Mouse (Mus musculus) MEL (cell line): ENCODE results near the gene Hoxd10. TPM values are rescaled to one million over a fixed set of nuclear protein-coding genes. Genes with fewer than 3 reads are reported as not detected.

Experiments used
- DNase-seq: peaks from one replicate; pipeline ENCODE4 v3.0.0; 2011; ENCODE audit warnings: low read depth, low spot score
- H3K27ac ChIP-seq: 2 replicates; pipeline ENCODE4 v1.5.1; 2012; ENCODE audit warnings: low read depth, mild to moderate bottlenecking, control low read depth, low read length, moderate library complexity; ENCODE audit not compliant: control insufficient read depth
- H3K27me3 ChIP-seq, 2 experiments: fragments of 150-350 bp in 1 of 2; sonication (generic) in 1 of 2; 2 replicates each; pipeline ENCODE4 v1.6.1; 2012; ENCODE audit warnings: low read length in 2 of 2, mild to moderate bottlenecking in 2 of 2, improper control_type of control experiment in 1 of 2, moderate library complexity in 1 of 2; ENCODE audit not compliant: insufficient read depth in 2 of 2, control insufficient read depth in 1 of 2
- H3K36me3 ChIP-seq, 2 experiments: 2 replicates each; pipeline ENCODE4 v1.6.1; 2012 to 2014; ENCODE audit warnings: low read length in 2 of 2, improper control_type of control experiment in 1 of 2, inconsistent platforms in 1 of 2, mild to moderate bottlenecking in 1 of 2; ENCODE audit not compliant: insufficient read depth in 2 of 2, control insufficient read depth in 1 of 2
- H3K4me1 ChIP-seq, 2 experiments: fragments of 150-350 bp in 1 of 2; sonication (generic) in 1 of 2; 2 replicates each; pipeline ENCODE4 v1.6.1; 2012; ENCODE audit warnings: low read length in 2 of 2, improper control_type of control experiment in 1 of 2, mild to moderate bottlenecking in 1 of 2; ENCODE audit not compliant: insufficient read depth in 2 of 2, control insufficient read depth in 1 of 2
- H3K4me3 ChIP-seq, 2 experiments: fragments of 150-350 bp in 1 of 2; sonication (generic) in 1 of 2; 2 replicates each; pipeline ENCODE4 v1.5.1; 2012; ENCODE audit warnings: low read depth in 2 of 2, low read length in 2 of 2, mild to moderate bottlenecking in 2 of 2, moderate library complexity in 2 of 2, control low read depth in 1 of 2, improper control_type of control experiment in 1 of 2; ENCODE audit not compliant: control insufficient read depth in 1 of 2, insufficient read depth in 1 of 2
- H3K79me2 ChIP-seq: 2 replicates; pipeline ENCODE4 v1.6.1; 2012; ENCODE audit warnings: mild to moderate bottlenecking, low read length, moderate library complexity; ENCODE audit not compliant: control insufficient read depth, poor library complexity, insufficient read depth
- H3K9ac ChIP-seq: 2 replicates; pipeline ENCODE4 v1.6.1; 2012; ENCODE audit warnings: low read depth, mild to moderate bottlenecking, control low read depth, low read length, moderate library complexity; ENCODE audit not compliant: control insufficient read depth, poor library complexity, severe bottlenecking
- H3K9me3 ChIP-seq: fragments of 150-350 bp; sonication (generic); replicated peaks from 2 replicates; pipeline ENCODE4 v1.6.1; 2012; ENCODE audit warnings: mild to moderate bottlenecking, low read length, improper control_type of control experiment, moderate library complexity; ENCODE audit not compliant: insufficient read depth
- BHLHE40 ChIP-seq: IDR thresholded peaks from 2 replicates; pipeline ENCODE4 v1.6.1; 2012; ENCODE audit warnings: low read depth, mild to moderate bottlenecking, inconsistent platforms, low read length, improper control_type of control experiment, borderline replicate concordance
- CHD2 ChIP-seq: IDR thresholded peaks from 2 replicates; pipeline ENCODE4 v1.6.1; 2011; ENCODE audit warnings: low read length, improper control_type of control experiment
- CTCF ChIP-seq, 3 experiments: IDR thresholded peaks in 2 of 3; conservative IDR thresholded peaks in 1 of 3; 2 replicates each; pipeline ENCODE4 v1.5.1; 2011 to 2012; ENCODE audit warnings: low read length in 3 of 3, low read depth in 2 of 3, mild to moderate bottlenecking in 2 of 3, improper control_type of control experiment in 1 of 3, inconsistent platforms in 1 of 3, mixed read lengths in 1 of 3, moderate library complexity in 1 of 3; ENCODE audit not compliant: control insufficient read depth in 1 of 3, insufficient read depth in 1 of 3, poor library complexity in 1 of 3, severe bottlenecking in 1 of 3
- ELF1 ChIP-seq: IDR thresholded peaks from 2 replicates; pipeline ENCODE4 v1.6.1; 2014; ENCODE audit warnings: low read depth, mild to moderate bottlenecking, inconsistent platforms, low read length, improper control_type of control experiment, moderate library complexity
- EP300 ChIP-seq, 2 experiments: IDR thresholded peaks; 2 replicates each; pipeline ENCODE4 v1.6.1; 2011; ENCODE audit warnings: improper control_type of control experiment in 2 of 2, low read length in 2 of 2, low read depth in 1 of 2, mild to moderate bottlenecking in 1 of 2
- GATA1 ChIP-seq: IDR thresholded peaks from 2 replicates; pipeline ENCODE4 v1.6.1; 2011; ENCODE audit warnings: low read depth, low read length, improper control_type of control experiment
- HCFC1 ChIP-seq: IDR thresholded peaks from 2 replicates; pipeline ENCODE4 v1.6.1; 2012; ENCODE audit warnings: low read depth, mild to moderate bottlenecking, inconsistent platforms, low read length, improper control_type of control experiment, moderate library complexity
- KAT2A ChIP-seq: conservative IDR thresholded peaks from 2 replicates; pipeline ENCODE4 v1.6.1; 2012; ENCODE audit warnings: low read depth, low read length, improper control_type of control experiment, inconsistent platforms
- MAX ChIP-seq: IDR thresholded peaks from 2 replicates; pipeline ENCODE4 v1.6.1; 2011; ENCODE audit warnings: low read length, improper control_type of control experiment
- MAZ ChIP-seq: IDR thresholded peaks from 2 replicates; pipeline ENCODE4 v1.6.1; 2012; ENCODE audit warnings: low read depth, mild to moderate bottlenecking, inconsistent platforms, low read length, improper control_type of control experiment
- MEF2A ChIP-seq: IDR thresholded peaks from 2 replicates; pipeline ENCODE4 v1.6.1; 2014; ENCODE audit warnings: low read depth, mild to moderate bottlenecking, inconsistent platforms, low read length, improper control_type of control experiment; ENCODE audit not compliant: poor library complexity, insufficient replicate concordance, severe bottlenecking; ENCODE audit errors: extremely low read depth
- POLR2AphosphoS2 ChIP-seq: IDR thresholded peaks from 2 replicates; pipeline ENCODE4 v1.6.1; 2011; ENCODE audit warnings: low read length, improper control_type of control experiment
- SIN3A ChIP-seq: IDR thresholded peaks from 2 replicates; pipeline ENCODE4 v1.6.1; 2012; ENCODE audit warnings: low read length, improper control_type of control experiment, inconsistent platforms
- TBP ChIP-seq: IDR thresholded peaks from 2 replicates; pipeline ENCODE4 v1.8.0; 2011; ENCODE audit warnings: low read depth, low read length, improper control_type of control experiment
- TCF12 ChIP-seq: IDR thresholded peaks from 2 replicates; pipeline ENCODE4 v1.6.1; 2014; ENCODE audit warnings: low read depth, mild to moderate bottlenecking, inconsistent platforms, low read length, improper control_type of control experiment, moderate library complexity
- USF1 ChIP-seq: IDR thresholded peaks from 2 replicates; pipeline ENCODE4 v1.6.1; 2014; ENCODE audit warnings: low read depth, mild to moderate bottlenecking, inconsistent platforms, low read length, improper control_type of control experiment, moderate library complexity
- USF2 ChIP-seq, 2 experiments: IDR thresholded peaks; 2 replicates each; pipeline ENCODE4 v1.6.1; 2011 to 2012; ENCODE audit warnings: improper control_type of control experiment in 2 of 2, low read length in 2 of 2, borderline replicate concordance in 1 of 2, inconsistent platforms in 1 of 2, low read depth in 1 of 2, mild to moderate bottlenecking in 1 of 2; ENCODE audit not compliant: insufficient read depth in 1 of 2
- ZC3H11A ChIP-seq: IDR thresholded peaks from 2 replicates; pipeline ENCODE4 v1.6.1; 2012; ENCODE audit warnings: low read depth, mild to moderate bottlenecking, inconsistent platforms, low read length, improper control_type of control experiment
- ZKSCAN1 ChIP-seq: IDR thresholded peaks from 2 replicates; pipeline ENCODE4 v1.6.1; 2012; ENCODE audit warnings: low read depth, mild to moderate bottlenecking, inconsistent platforms, low read length, improper control_type of control experiment, moderate library complexity
- ZMIZ1 ChIP-seq: IDR thresholded peaks from 2 replicates; pipeline ENCODE4 v1.6.1; 2012; ENCODE audit warnings: low read depth, mild to moderate bottlenecking, inconsistent platforms, low read length, improper control_type of control experiment, moderate library complexity
- polyA plus RNA-seq, 2 experiments: library from polyadenylated mRNA; stranded (reverse) in 1 of 2; unstranded in 1 of 2; fragments of >175 nt in 1 of 2; fragments of >200 nt in 1 of 2; gene quantifications; 2 replicates each; pipeline versions ENCODE4 v1.2.1 to v1.2.4; 2012; ENCODE audit warnings: low replicate concordance in 2 of 2, low read depth in 1 of 2; ENCODE audit not compliant: insufficient read length in 2 of 2, insufficient read depth in 1 of 2, missing spikeins in 1 of 2
- total RNA-seq: library from RNA; depleted of rRNA; stranded (reverse); fragments of 300-350 nt; gene quantifications from 2 replicates; pipeline ENCODE4 v1.2.3, GENCODE M21; 2012

The Hoxd10 gene
- total and polyA plus RNA-seq, 3 experiments, result not detected

DNA sequence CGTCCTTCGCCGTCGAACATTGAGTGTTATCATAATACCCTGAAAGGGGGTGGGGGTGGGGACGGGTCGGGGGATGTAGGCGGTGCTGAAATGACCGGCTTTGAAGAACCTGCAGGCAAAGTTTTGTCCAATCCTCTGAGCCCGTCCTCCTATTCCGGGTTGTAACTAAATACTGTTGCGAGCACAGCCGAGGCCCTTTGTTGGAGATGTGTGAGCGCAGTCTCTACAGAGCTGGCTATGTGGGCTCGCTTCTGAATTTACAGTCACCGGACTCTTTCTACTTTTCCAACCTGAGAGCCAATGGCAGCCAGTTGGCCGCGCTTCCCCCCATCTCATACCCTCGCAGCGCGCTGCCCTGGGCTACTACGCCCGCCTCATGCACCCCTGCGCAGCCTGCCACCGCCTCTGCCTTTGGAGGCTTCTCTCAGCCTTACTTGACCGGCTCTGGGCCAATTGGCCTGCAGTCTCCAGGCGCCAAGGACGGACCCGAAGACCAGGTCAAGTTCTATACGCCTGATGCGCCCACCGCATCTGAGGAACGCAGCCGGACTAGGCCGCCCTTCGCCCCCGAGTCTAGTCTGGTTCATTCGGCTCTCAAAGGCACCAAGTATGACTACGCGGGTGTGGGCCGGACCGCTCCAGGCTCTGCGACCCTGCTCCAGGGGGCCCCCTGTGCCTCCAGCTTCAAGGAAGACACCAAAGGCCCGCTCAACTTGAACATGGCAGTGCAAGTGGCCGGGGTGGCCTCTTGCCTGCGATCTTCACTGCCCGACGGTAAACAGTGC lies 16.7 kb upstream of the Hoxd10 start, which contains the start of gene Hoxd12:
TSS of gene Hoxd12 (plus strand) at position 133 of the 785 bp plus-strand sequence.
- Histone ChIP-seq H3K9ac (no peak within 1 kb of the TSS), H3K79me2 (no peaks in the 10 kb centered on the region), H3K36me3 (no peaks in the 10 kb centered on the region), H3K4me3 (no peak within 1 kb of the TSS), H3K9me3 (no peaks in the 10 kb centered on the region), H3K27ac (no peak within 1 kb of the TSS), H3K27me3 (peaks cover 2 to 3% of the 10 kb centered on the region in 2 experiments; a peak in 3 of 4 replicates), H3K4me1 (no peaks in the 10 kb centered on the region)
- no peak for TF ChIP-seq BHLHE40
- no peak for TF ChIP-seq ZC3H11A
- no peak for TF ChIP-seq MAZ
- TF ChIP-seq GATA1, result no peak
- no peak for TF ChIP-seq ZKSCAN1
- no peak for TF ChIP-seq TBP
- no peak for TF ChIP-seq CHD2
- TF ChIP-seq HCFC1, result no peak
- TF ChIP-seq KAT2A, result no peak
- no peak for TF ChIP-seq USF1
- TF ChIP-seq POLR2AphosphoS2, result no peak
- TF ChIP-seq USF2 (IDR thresholded peaks at IDR 0.05; ENCODE audit: borderline replicate concordance in 1 of 2, insufficient read depth in 1 of 2, low read depth in 1 of 2, low read length in 2 of 2), result no peak
- TF ChIP-seq MEF2A, result no peak
- TF ChIP-seq SIN3A, result no peak
- TF ChIP-seq ZMIZ1, result no peak
- TF ChIP-seq EP300 (IDR thresholded peaks at IDR 0.05; ENCODE audit: low read depth in 1 of 2, low read length in 2 of 2), result no peak
- no peak for TF ChIP-seq CTCF (IDR thresholded peaks at IDR 0.05 in 2 of 3, conservative IDR thresholded peaks at IDR 0.05 in 1 of 3; ENCODE audit: control insufficient read depth in 1 of 3, insufficient read depth in 1 of 3, low read depth in 2 of 3, low read length in 3 of 3, poor library complexity in 1 of 3, severe bottlenecking in 1 of 3)
- no peak for TF ChIP-seq TCF12
- no peak for TF ChIP-seq ELF1
- no peak for TF ChIP-seq MAX
- DNase-seq, result no peak
